Mouse (Mus musculus) ES-E14 (cell line): ENCODE data around the gene Emid1.

ENCODE experiments used
- CHD2 ChIP-seq: IDR thresholded peaks from 2 replicates; pipeline ENCODE4 v1.6.1; 2014; ENCODE audit warnings: mild to moderate bottlenecking, low read depth, low read length, inconsistent platforms
- HCFC1 ChIP-seq: IDR thresholded peaks from 2 replicates; pipeline ENCODE4 v1.6.1; 2012; ENCODE audit warnings: low read length, inconsistent platforms, borderline replicate concordance; ENCODE audit not compliant: insufficient read depth
- MAFK ChIP-seq: IDR thresholded peaks from 2 replicates; pipeline ENCODE4 v1.6.1; 2014; ENCODE audit warnings: mild to moderate bottlenecking, low read depth, low read length, inconsistent platforms; ENCODE audit not compliant: insufficient read depth
- ZNF384 ChIP-seq: IDR thresholded peaks from 2 replicates; pipeline ENCODE4 v1.6.1; 2012; ENCODE audit warnings: low read depth, low read length, inconsistent platforms

DNA sequence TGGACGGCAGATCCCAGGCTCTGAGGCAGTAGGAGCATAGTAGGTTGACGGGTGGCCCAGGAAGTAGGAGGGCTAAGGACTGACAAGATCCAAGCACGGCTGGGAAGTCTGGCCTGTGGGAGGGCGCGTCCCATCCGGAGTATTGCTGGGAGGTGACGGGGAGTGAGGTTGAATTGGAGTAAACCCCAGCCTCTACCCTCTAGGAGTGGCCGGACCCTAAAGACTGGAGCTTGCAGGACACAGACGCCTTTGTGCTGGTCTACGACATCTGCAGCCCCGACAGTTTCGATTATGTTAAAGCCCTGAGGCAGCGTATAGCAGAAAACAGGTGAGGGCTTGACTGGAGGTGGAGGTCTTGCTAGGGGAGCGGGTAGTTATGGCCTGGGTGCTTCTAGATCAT, 92.8 kb downstream of the Emid1 start:
- TF ChIP-seq CHD2 (no peak), MAFK (no peak), HCFC1 (no peak), ZNF384 (no peak)
